ENCODE assay signal across 8 mouse cellular contexts in genomic region chr2:30171997-30172382, GRCm38 (mm10). TPM values are rescaled to one million over a fixed set of nuclear protein-coding genes. Genes with fewer than 3 reads are reported as not detected.
DNase-seq lines count a peak whose midpoint lies in the region; ATAC-seq lines count a peak whose summit lies in the region.

No protein-coding gene starts in this region.

- H3K9me3 ChIP-seq in heart, embryonic 11.5 days (replicated peaks; ENCODE audit: control insufficient read depth, low read length): peaks cover 5% of the 10 kb centered on the region
- peaks cover 8% of the 10 kb centered on the region; the same call in 1 of the 2 replicates for H3K9me3 ChIP-seq in forebrain, embryonic 13.5 days (replicated peaks)
- peaks cover 4% of the 10 kb centered on the region for H3K9me3 ChIP-seq in liver, embryonic 16.5 days (replicated peaks; ENCODE audit: control insufficient read depth, low read length)

- peak overlapping the region; percentile 72 for H3K9ac ChIP-seq in heart, embryonic 11.5 days (ENCODE audit: low read depth, low read length)
- peak overlapping the region; percentile 76 for H3K9ac ChIP-seq in forebrain, embryonic 13.5 days
- peak overlapping the region; percentile 67 for H3K9ac ChIP-seq in liver, embryonic 16.5 days (ENCODE audit: low read depth, low read length)

- ATAC-seq in heart, embryonic 11.5 days (replicated peaks; ENCODE audit: insufficient number of reproducible peaks, low FRiP score, low TSS enrichment): 0 out of 2 replicates have a peak, but pooled peaks have one; percentile 24
- peak; percentile 46 for ATAC-seq in forebrain, embryonic 13.5 days
- ATAC-seq in liver, embryonic 16.5 days (ENCODE audit: low read depth): 0 out of 2 replicates have a peak, but pooled peaks have one; percentile 5

- intact Hi-C loops in heart, postnatal 14 days (cut with DNase I): no loop called here

- H3K36me3 ChIP-seq in heart, embryonic 11.5 days (ENCODE audit: control insufficient read depth, insufficient read depth, low read length): peaks cover 34% of the 10 kb centered on the region
- peaks cover 44% of the 10 kb centered on the region for H3K36me3 ChIP-seq in forebrain, embryonic 13.5 days (ENCODE audit: poor library complexity, severe bottlenecking)
- H3K36me3 ChIP-seq in liver, embryonic 16.5 days (ENCODE audit: control insufficient read depth, insufficient read depth): peaks cover 25% of the 10 kb centered on the region

- peak overlapping the region; percentile 90 for H3K27ac ChIP-seq in heart, embryonic 11.5 days (ENCODE audit: low read depth, low read length)
- peak overlapping the region; percentile 91 for H3K27ac ChIP-seq in forebrain, embryonic 13.5 days
- H3K27ac ChIP-seq in liver, embryonic 16.5 days (ENCODE audit: low read length): no peak overlapping the region

- H3K4me3 ChIP-seq in heart, embryonic 11.5 days (ENCODE audit: low read depth, low read length): peak overlapping the region; percentile 67
- H3K4me3 ChIP-seq in forebrain, embryonic 13.5 days: peak overlapping the region; percentile 63
- H3K4me3 ChIP-seq in liver, embryonic 16.5 days (ENCODE audit: low read depth, low read length): peak overlapping the region; percentile 68

- no peaks in the 10 kb centered on the region; the same call in 1 of the 2 replicates for H3K4me1 ChIP-seq in heart, embryonic 11.5 days (ENCODE audit: control insufficient read depth, insufficient read depth, low read length)
- H3K4me1 ChIP-seq in forebrain, embryonic 13.5 days: peaks cover 12% of the 10 kb centered on the region
- H3K4me1 ChIP-seq in liver, embryonic 16.5 days (ENCODE audit: control insufficient read depth, low read depth, low read length): peaks cover 12% of the 10 kb centered on the region

- H3K4me2 ChIP-seq in heart, embryonic 11.5 days: peak overlapping the region; percentile 93
- peak overlapping the region; percentile 91 for H3K4me2 ChIP-seq in forebrain, embryonic 13.5 days
- peak overlapping the region; percentile 94 for H3K4me2 ChIP-seq in liver, embryonic 16.5 days (ENCODE audit: low read depth, low read length)

- under 1% methylated on average over 19 of the region's 19 CpGs for WGBS in heart, embryonic 11.5 days (ENCODE audit: insufficient replicate concordance)
- WGBS in forebrain, embryonic 13.5 days: 1% methylated on average over 19 of the region's 19 CpGs
- 2% methylated on average over 19 of the region's 19 CpGs for WGBS in liver, embryonic 16.5 days (ENCODE audit: insufficient replicate concordance)

- no peaks in the 10 kb centered on the region for H3K27me3 ChIP-seq in heart, embryonic 11.5 days (ENCODE audit: control insufficient read depth, insufficient read depth, low read length)
- H3K27me3 ChIP-seq in forebrain, embryonic 13.5 days: no peaks in the 10 kb centered on the region
- no peaks in the 10 kb centered on the region for H3K27me3 ChIP-seq in liver, embryonic 16.5 days (ENCODE audit: control insufficient read depth, insufficient read depth, low read depth, low read length)

- no peak for DNase-seq in heart, postnatal 14 days
- DNase-seq in ES-CJ7 (ENCODE audit: low read depth, low spot score): peak; percentile 34
- DNase-seq in T-cell, adult 2 months (ENCODE audit: low spot score): no peak
- DNase-seq in thymus, postnatal 10 days (ENCODE audit: low spot score in 2 of 2): no peak
- no peak for DNase-seq in gastrocnemius, postnatal 4 days (ENCODE audit: low spot score in 2 of 2)

RNA-seq across cellular contexts. Expression of gene Endog, which starts 0.7 kb away (rescaled TPM):
- polyA plus RNA-seq in heart, embryonic 11.5 days (2014; fragmentation: Nextera tagmentation; extraction: Ambion mirVana): 30.0 and 33.4 TPM in 2 replicates
- 10 to 100 TPM; 74.1 to 78.0 TPM for total RNA-seq in heart, postnatal 14 days (2021)
- polyA plus RNA-seq in forebrain, embryonic 13.5 days (2015; fragmentation: Nextera tagmentation; extraction: Ambion mirVana): 9.5 and 10.4 TPM in 2 replicates
- polyA plus RNA-seq in liver, embryonic 16.5 days (2015; fragmentation: Nextera tagmentation; extraction: Ambion mirVana): 16.4 and 19.8 TPM in 2 replicates
- total RNA-seq in gastrocnemius, postnatal 4 days (2021): 10 to 100 TPM; 26.3 to 27.6 TPM

RNA-seq across cellular contexts. Expression of gene Spout1, which starts 6.3 kb away (rescaled TPM):
- 41.2 and 43.4 TPM in 2 replicates for polyA plus RNA-seq in heart, embryonic 11.5 days (2014; fragmentation: Nextera tagmentation; extraction: Ambion mirVana)
- total RNA-seq in heart, postnatal 14 days (2021): 1 to 10 TPM; 5.9 to 6.3 TPM
- polyA plus RNA-seq in forebrain, embryonic 13.5 days (2015; fragmentation: Nextera tagmentation; extraction: Ambion mirVana): 62.1 and 71.1 TPM in 2 replicates
- 22.5 and 22.8 TPM in 2 replicates for polyA plus RNA-seq in liver, embryonic 16.5 days (2015; fragmentation: Nextera tagmentation; extraction: Ambion mirVana)
- total RNA-seq in gastrocnemius, postnatal 4 days (2021): 10 to 100 TPM; 11.9 to 13.6 TPM

RNA-seq across cellular contexts. Expression of gene Kyat1, which starts 33.7 kb away (rescaled TPM):
- polyA plus RNA-seq in heart, embryonic 11.5 days (2014; fragmentation: Nextera tagmentation; extraction: Ambion mirVana): 13.6 and 15.5 TPM in 2 replicates
- total RNA-seq in heart, postnatal 14 days (2021): 10 to 100 TPM; 48.4 to 49.2 TPM
- polyA plus RNA-seq in forebrain, embryonic 13.5 days (2015; fragmentation: Nextera tagmentation; extraction: Ambion mirVana): 11.6 and 12.4 TPM in 2 replicates
- 13.1 and 14.2 TPM in 2 replicates for polyA plus RNA-seq in liver, embryonic 16.5 days (2015; fragmentation: Nextera tagmentation; extraction: Ambion mirVana)
- total RNA-seq in gastrocnemius, postnatal 4 days (2021): 10 to 100 TPM; 11.9 to 12.7 TPM

RNA-seq across cellular contexts. Expression of gene Tbc1d13, which starts 38.4 kb away (rescaled TPM):
- 8.2 and 9.1 TPM in 2 replicates for polyA plus RNA-seq in heart, embryonic 11.5 days (2014; fragmentation: Nextera tagmentation; extraction: Ambion mirVana)
- total RNA-seq in heart, postnatal 14 days (2021): 10 to 100 TPM; 18.8 to 19.6 TPM
- polyA plus RNA-seq in forebrain, embryonic 13.5 days (2015; fragmentation: Nextera tagmentation; extraction: Ambion mirVana): 12.3 and 14.1 TPM in 2 replicates
- 1.7 and 2.3 TPM in 2 replicates for polyA plus RNA-seq in liver, embryonic 16.5 days (2015; fragmentation: Nextera tagmentation; extraction: Ambion mirVana)
- 10 to 100 TPM; 24.7 to 26.2 TPM for total RNA-seq in gastrocnemius, postnatal 4 days (2021)

RNA-seq across cellular contexts. Expression of gene Zer1, which starts 47.6 kb away (rescaled TPM):
- polyA plus RNA-seq in heart, embryonic 11.5 days (2014; fragmentation: Nextera tagmentation; extraction: Ambion mirVana): 5.4 and 7.1 TPM in 2 replicates
- total RNA-seq in heart, postnatal 14 days (2021): 10 to 100 TPM; 25.1 to 27.7 TPM
- 10.5 and 10.9 TPM in 2 replicates for polyA plus RNA-seq in forebrain, embryonic 13.5 days (2015; fragmentation: Nextera tagmentation; extraction: Ambion mirVana)
- 2.3 and 2.5 TPM in 2 replicates for polyA plus RNA-seq in liver, embryonic 16.5 days (2015; fragmentation: Nextera tagmentation; extraction: Ambion mirVana)
- 10 to 100 TPM; 24.6 to 27.1 TPM for total RNA-seq in gastrocnemius, postnatal 4 days (2021)
